Mouse (Mus musculus): ENCODE data around the gene Dpep1. TPM values are rescaled to one million over a fixed set of nuclear protein-coding genes. Genes with fewer than 3 reads are reported as not detected.
A peak's percentile ranks its signal among the peaks of the same experiment; 100 is the strongest.
"Not testable (repeated sequence)": the region's sequence is repeated elsewhere in the genome, so short reads cannot be mapped to it uniquely, and the experiment has no call there.

Gene Dpep1
- not detected for total RNA-seq (2021)

- intact Hi-C loops (cut with DNase I), result no loop called here
- DNase-seq, result no peak
Observed at GRCm38 (mm10) chr8:123185566-123186409, at the start of gene Dpep1. Gene Dpep1, plus strand, starts transcription at chr8:123186242.

GRCm38 (mm10) chr8:123136287-123136686, 49.8 kb upstream of the Dpep1 start:
- intact Hi-C loops (cut with DNase I), result no loop called here
- DNase-seq, result no peak

DNA sequence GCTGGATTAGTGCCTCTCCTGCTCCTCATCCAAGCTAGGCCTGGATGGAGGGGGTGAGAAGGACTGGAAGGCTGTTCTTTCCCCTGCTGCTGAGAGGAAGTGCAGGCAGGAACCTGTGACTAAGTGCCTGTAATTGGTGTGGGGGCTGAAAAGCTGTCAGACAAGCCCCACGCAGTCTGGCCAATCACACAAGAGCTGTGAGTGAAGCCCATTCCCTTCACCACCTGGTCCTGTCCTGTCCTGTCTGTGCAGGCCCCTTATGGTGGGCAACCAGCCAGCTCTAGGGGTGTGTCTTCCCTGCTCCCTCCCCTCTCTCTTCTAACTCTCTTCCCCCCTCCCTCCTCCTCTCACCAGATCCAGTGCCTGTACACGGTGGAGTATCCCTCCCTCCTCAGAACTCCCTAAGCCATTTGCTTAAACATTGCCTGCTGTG, 48.4 kb upstream of the Dpep1 start:
- DNase-seq, result peak; percentile 89
- intact Hi-C loops (cut with DNase I), result no loop called here

DNA sequence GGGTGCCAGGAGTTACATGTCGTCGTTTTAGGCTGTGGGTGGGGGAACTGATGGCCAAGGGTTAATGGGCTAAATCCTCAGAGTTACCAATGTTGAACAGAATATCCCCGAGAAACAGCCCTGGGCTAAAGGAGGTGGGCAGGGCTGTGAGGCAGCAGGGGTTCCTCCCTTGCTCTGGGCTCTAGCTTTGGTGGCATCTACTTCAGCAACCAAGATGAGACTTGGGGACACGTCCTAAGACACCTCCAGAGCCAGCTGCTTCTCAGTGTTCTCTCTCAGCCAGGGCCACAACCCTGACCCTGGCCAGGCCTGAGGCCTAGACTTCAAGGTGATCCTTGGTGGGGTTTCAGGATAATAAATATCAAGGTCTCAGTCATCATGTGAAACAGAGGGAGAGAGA, 47.3 kb upstream of the Dpep1 start:
- no peak for DNase-seq
- intact Hi-C loops (cut with DNase I), result no loop called here

GRCm38 (mm10) chr8:123141741-123142462, 44.1 kb upstream of the Dpep1 start:
- intact Hi-C loops (cut with DNase I), result no loop called here
- DNase-seq, result peak; percentile 82

DNA sequence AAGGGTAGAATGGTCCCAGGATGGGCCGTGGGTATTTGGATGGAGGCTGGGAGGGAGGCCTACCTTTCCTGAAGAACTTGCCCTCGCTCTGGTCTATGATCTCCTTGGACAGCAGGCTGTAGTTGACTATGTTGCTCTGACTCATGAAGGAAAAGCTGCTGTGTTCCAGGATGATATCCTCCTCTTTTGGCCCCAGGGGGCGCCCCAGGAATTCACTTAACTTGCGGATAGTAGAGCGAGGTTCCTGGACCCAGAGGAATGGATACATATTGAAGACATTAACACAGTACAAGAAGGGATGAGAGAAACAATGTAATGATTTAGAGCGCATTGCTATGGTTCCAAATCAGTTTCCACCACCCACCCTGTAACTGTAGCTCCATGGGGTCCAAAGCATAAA, 40.8 kb upstream of the Dpep1 start:
- no peak for DNase-seq
- intact Hi-C loops (cut with DNase I), result no loop called here

DNA sequence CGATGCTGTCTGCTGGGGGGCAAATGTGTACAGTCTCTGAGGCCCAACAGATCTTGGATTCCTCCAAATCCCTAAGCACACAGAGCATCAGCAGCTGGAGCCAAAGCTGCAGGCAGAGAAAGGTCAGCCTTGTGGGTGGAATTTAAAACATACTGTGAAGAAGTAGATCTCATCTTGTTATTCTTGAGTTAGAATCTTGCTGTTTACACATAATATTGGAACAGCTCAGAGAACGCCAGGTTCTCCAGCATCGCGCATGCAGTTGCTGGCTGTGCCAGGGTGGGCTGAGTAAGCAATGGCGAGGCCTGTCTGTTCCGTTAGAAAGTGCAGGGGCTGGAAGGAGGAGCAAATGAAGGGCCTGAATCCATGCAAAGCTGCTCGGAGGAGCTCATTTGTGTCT, 39.7 kb upstream of the Dpep1 start:
- intact Hi-C loops (cut with DNase I), result no loop called here

DNA sequence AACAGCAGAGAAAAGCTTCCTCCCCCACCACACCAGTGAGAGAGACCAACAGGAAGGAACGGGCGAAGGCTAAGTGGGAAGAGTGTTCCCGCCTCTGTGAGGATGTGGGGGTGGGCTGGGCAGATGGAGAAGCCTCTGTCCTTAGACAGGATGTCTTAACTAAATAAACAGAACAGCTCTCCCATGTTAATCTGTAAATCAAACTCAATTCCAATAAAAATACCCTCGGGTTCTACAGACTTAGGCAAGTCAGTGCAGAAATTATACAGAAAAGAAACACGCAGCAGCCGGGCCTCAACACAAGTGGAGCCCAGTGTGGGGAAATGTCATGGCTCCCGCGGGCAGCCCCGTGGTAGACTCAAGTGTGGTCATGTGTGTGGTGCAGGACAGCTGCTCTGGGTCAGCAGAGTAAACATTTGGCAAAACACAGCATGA, 35.3 kb upstream of the Dpep1 start:
- DNase-seq, result no peak
- intact Hi-C loops (cut with DNase I), result no loop called here

More for the DNA sequence above, 39.7 kb upstream of the Dpep1 start:
- no peak for DNase-seq

- no peak for DNase-seq
- intact Hi-C loops (cut with DNase I), result no loop called here
Observed at GRCm38 (mm10) chr8:123155177-123155576, 30.9 kb upstream of the Dpep1 start.

- intact Hi-C loops (cut with DNase I), result no loop called here
- DNase-seq, result no peak
Observed at GRCm38 (mm10) chr8:123156070-123156773, 29.8 kb upstream of the Dpep1 start.

DNA sequence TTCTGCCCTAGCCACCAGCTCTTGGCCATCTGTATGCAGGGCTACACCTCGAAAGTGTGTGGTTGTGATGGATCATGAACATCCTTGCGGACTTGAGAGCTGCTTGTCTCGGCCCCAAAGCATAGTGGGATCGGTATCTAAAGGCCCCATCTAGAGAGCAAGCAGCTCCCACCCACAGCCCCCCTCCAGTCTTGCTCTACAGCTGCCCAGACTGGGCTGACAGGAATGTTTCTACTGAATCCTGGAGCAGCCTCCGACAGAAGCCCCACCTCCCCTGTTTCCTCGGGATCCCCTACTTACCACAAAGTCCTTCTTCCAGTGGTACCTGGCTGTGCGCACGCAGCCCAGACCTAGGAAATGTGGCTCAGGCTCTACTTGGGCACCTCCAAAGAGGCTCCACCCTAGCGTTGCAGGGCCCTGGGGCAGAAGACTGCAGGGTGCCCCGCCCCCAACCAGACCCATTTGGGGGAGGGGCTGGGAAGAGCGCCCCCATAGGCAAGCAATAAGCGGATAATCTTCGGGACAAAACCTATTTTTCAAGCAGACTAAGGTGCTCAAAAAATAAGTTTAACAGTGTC, 28.1 kb upstream of the Dpep1 start, which contains the start of gene Sult5a1:
Gene Sult5a1, minus strand, starts transcription at position 428 of the 578 bp plus-strand sequence.
- intact Hi-C loops (cut with DNase I), result no loop called here
- peak; percentile 10 for DNase-seq

- intact Hi-C loops (cut with DNase I), result no loop called here
- no peak for DNase-seq
Observed at GRCm38 (mm10) chr8:123181391-123181790, 4.7 kb upstream of the Dpep1 start.

- intact Hi-C loops (cut with DNase I), result no loop called here
- DNase-seq, result no peak
Observed at GRCm38 (mm10) chr8:123188006-123188405, 2.0 kb downstream of the Dpep1 start.

- intact Hi-C loops (cut with DNase I), result no loop called here
Observed at GRCm38 (mm10) chr8:123188841-123189240, 2.8 kb downstream of the Dpep1 start.

GRCm38 (mm10) chr8:123190678-123191077, 4.6 kb downstream of the Dpep1 start:
- intact Hi-C loops (cut with DNase I), result no loop called here
- peak; percentile 78 for DNase-seq

More at GRCm38 (mm10) chr8:123188841-123189240, 2.8 kb downstream of the Dpep1 start:
- DNase-seq, result no peak

GRCm38 (mm10) chr8:123191908-123192307, 5.9 kb downstream of the Dpep1 start:
- DNase-seq, result no peak
- intact Hi-C loops (cut with DNase I), result no loop called here

DNA sequence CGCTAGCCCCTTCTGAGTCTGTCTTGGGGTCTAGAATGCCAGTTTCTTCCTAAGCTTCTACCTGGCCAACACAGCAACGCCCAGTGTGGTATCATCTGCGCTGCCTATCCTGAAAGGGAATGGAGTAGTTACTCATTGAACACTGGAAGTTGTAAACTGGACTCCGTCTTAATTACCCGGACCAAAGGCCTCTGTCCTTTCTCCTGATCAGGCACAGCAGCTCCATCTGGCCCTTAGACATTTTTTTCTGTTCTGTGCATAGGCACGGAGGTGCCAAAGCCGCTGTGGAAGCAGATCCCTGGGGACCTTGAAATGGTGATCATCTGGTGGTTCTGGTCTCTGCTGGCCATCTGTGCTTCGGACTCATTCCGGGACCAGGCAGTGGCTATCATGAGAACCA, 7.7 kb downstream of the Dpep1 start:
- intact Hi-C loops (cut with DNase I), result no loop called here
- DNase-seq, result no peak

DNA sequence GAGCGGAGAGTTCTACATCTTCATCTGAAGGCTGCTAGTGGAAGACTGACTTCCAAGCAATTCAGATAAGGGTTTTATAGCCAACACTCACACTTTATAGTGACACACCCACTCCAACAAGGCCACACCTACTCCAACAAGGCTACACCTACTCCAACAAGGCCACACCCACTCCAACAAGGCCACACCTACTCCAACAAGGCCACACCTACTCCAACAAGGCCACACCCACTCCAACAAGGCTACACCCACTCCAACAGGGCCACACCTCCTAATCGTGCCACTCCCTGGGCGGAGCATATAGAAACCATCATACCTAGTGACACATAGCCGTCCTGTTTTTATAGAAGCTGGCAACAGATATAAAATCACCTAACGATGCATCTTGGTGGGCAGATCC, 11.0 kb downstream of the Dpep1 start:
- DNase-seq; intact Hi-C loops (cut with DNase I): not testable (repeated sequence)

GRCm38 (mm10) chr8:123199864-123200263, 13.8 kb downstream of the Dpep1 start:
- intact Hi-C loops (cut with DNase I), result loop anchor here (5.0 kb wide), 1 partner anchor 93 kb away; no protein-coding TSS in a partner anchor
- no peak for DNase-seq

DNA sequence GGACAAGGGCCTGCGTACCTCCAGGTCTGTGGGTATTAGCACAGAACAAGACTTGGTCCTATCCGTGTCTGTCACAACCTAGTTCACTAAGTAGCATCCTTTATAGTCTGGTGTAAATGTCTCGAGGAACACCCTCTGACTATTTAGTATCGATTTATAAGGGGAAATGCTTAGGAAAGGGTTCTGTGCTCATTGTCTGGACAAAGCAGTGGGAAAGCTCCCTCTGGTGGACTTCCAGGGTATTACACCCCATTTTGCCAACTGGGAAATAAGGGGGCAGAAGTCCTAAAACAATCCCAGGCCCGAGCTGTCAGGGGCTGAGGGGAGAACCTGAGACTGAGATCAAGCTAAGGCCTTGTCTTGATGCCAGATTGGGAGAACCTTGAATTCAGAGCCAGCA, 16.2 kb downstream of the Dpep1 start:
- intact Hi-C loops (cut with DNase I), result loop anchor here (5.0 kb wide), 1 partner anchor 95 kb away; no protein-coding TSS in a partner anchor
- DNase-seq, result peak; percentile 80
